Mouse (Mus musculus): ENCODE data around the gene Pak4. TPM values are rescaled to one million over a fixed set of nuclear protein-coding genes. Genes with fewer than 3 reads are reported as not detected.

The Pak4 gene
- total RNA-seq, 2 experiments from 2014 or later = 9.0 to 10.4 TPM

DNA sequence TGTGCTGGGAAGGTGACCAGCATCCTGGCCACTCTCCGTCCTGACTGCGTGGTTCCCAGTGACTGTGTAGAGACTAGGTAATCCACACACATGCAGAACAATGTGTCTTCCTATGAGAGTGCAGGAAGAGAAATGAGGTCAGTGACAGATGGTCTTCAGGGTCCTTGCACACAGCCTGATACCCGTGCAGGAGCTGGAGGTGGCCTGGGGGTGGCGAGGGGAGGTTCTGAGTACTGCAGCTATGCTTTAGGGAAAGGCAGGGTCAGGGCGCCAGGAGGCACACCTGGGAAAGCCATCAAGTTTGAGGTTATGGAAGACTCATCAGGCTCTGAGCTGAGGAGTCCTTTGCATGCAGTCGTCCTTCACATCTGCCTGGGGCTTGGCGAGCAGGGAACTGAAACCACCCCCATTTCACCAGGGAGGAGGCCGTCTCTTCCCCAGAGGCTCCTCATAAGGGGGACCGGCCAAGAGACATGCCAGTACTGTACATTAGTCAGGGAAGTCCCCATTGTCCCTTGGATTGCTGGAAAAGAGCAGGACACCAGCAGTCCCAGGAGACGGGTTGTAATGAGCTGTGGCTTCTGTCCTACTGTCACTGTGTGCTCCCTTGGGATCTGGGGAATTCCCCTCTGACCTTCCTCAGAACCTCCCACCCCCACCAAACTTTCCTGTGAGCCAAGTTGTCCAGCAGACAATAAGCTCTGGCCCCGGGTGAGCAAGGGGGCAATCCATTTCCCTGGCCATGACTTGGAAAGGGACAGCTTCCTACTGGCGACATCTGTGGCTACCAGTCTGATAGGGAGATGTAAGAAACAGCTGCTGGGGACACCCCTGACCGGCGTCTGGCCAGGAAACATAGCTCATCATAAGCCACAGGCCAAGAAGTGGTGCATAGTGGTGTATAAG is 4.5 kb downstream of the Pak4 start:
- no peak for DNase-seq (ENCODE audit: low spot score in 2 of 2)
- intact Hi-C loops (cut with DNase I) = no loop called here

GRCm38 (mm10) chr7:28591862-28592261 is 6.1 kb downstream of the Pak4 start:
- DNase-seq (ENCODE audit: low spot score in 2 of 2) = no peak
- intact Hi-C loops (cut with DNase I) = no loop called here

GRCm38 (mm10) chr7:28587644-28588043 is 10.3 kb downstream of the Pak4 start:
- no peak for DNase-seq (ENCODE audit: low spot score in 2 of 2)
- intact Hi-C loops (cut with DNase I) = no loop called here

DNA sequence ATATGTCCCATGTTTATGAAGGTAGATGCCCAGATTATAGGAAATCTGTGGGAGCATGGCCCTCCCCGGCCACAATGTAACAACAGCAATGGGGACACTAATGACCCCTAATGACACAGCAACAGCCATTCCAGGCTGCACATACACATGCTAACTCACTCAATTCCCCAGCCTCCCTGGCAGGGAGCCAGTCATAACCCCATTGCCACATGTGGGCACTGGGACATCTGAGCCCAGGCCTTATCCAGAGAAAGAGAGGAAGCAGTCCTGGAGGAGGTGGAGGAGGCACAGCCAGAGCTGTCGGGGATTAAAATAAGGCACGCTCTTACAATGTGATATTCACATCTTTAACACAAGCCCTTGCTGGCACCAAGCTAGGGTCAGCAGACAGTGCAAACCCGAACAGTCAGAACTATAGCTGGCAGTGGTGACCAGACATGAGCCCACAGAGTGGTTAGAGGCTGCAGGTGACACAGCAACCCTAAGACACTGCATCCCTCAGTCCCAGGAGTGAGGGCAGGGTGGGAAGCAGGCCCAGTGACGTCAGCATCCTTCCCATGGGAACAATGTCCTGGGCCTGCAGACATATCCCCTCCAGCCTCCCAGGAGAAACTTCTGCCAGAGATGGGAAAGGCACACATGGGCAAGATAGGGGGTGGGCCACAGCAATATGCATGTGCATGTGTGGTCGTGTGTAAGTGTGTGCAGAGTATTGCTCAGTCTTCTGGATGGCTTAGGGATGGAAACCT is 11.1 kb downstream of the Pak4 start:
- no peak for DNase-seq (ENCODE audit: low spot score in 2 of 2)
- intact Hi-C loops (cut with DNase I) = no loop called here

DNA sequence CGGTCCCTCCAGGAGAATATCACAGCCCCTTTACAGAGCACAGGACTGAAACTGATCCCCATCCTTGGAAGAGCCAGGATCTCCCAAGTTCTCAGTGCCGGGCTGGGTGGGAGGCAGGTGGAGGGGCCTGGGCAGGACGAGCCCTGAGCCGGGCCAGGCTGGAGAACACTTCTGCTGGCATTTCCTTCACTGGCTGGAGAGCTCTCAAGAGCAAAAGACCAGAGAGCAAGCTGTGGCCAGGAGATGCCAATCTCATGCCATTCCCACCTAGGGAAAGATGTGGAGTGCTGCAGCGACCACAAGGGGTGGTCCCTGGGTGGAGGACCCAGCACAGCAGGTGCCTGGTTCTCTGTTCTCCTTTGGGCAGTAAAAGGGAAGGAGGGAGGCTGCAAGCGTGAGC is 13.0 kb downstream of the Pak4 start:
- no peak for DNase-seq (ENCODE audit: low spot score in 2 of 2)
- intact Hi-C loops (cut with DNase I) = no loop called here

- intact Hi-C loops (cut with DNase I) = no loop called here
- DNase-seq (ENCODE audit: low spot score in 2 of 2) = no peak
These were observed 13.5 kb downstream of the Pak4 start for GRCm38 (mm10) chr7:28584468-28584867.

DNA sequence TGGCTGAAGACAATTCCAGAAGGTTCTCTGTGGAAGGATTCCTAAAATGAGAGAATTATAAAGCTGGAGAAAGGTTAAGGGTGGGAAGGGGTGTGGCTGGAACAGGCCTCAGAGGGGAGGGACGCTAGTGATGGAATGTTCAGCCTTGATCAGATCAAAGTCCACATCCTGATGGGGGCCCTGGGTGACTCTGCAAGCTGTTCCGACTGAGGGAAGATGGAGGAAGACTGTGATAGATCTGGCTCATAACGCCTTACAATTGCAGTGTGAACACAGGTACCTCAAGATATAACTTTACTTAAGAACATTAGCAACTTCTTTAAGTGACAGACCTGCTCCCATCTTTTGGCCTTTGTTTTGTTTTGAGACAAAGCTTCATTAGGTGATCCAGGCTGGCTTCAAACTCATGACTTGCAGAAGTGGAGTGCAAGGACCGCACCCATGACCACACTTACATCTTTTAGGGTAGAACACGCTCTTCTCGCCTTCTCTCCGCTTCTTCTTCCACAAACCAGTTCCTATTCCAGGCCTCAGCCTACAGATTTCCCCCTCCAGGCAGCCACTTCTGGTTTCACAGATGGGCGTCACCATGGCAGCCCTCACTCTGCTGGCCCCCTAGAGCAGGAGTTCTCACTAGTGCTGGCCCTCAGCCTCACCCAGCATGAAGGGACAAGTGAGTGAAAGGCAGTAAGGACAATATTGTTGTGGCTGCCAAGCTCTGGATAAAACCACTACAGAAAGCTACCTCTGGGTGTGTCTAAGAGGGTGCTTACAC is 14.2 kb downstream of the Pak4 start:
- peak in 1 of 2 experiments; percentile 49 for DNase-seq (ENCODE audit: low spot score in 2 of 2)
- intact Hi-C loops (cut with DNase I) = no loop called here

- intact Hi-C loops (cut with DNase I) = no loop called here
- DNase-seq (ENCODE audit: low spot score in 2 of 2) = no peak
These were observed 15.1 kb downstream of the Pak4 start for GRCm38 (mm10) chr7:28582841-28583240.

DNA sequence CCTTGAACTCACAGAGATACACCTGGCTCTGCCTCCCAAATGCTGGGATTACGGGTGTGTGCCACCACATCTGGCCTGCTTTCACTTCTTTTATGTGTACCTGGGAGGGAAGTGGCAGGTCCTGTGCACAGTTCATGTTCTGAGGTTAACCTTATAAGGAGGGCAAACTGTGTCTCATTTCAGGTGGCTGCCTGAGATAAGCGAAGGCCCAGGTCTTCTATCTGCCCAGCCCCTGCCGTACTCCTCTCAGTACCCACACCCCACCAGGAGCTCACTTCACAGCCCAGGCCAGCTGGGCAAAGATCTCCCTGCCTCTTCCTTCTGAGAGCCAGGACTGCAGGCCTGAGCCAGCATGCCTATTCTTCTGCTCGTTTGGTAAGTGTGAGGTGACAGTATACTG is 16.3 kb downstream of the Pak4 start:
- intact Hi-C loops (cut with DNase I) = no loop called here
- DNase-seq (ENCODE audit: low spot score in 2 of 2) = no peak

DNA sequence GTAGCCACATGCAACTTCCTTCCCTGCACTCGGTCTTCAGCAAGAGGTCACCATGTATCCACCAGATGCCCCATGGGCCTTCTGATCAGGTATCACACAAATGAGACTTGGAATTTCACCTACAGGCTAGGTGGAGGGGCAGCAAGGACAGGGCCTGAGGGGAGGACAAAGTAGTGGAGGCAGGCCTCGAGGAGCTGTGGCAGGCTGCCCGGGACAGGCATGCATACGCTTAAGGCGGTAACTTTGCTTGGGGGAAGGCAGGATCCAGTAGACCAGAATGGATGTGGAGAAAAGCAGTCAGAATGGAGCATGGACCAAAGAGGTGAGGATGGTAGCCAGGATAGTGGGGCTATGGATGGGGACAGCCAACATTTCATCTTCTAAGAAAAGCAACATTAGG is 18.2 kb downstream of the Pak4 start:
- DNase-seq (ENCODE audit: low spot score in 2 of 2) = no peak
- intact Hi-C loops (cut with DNase I) = no loop called here

DNA sequence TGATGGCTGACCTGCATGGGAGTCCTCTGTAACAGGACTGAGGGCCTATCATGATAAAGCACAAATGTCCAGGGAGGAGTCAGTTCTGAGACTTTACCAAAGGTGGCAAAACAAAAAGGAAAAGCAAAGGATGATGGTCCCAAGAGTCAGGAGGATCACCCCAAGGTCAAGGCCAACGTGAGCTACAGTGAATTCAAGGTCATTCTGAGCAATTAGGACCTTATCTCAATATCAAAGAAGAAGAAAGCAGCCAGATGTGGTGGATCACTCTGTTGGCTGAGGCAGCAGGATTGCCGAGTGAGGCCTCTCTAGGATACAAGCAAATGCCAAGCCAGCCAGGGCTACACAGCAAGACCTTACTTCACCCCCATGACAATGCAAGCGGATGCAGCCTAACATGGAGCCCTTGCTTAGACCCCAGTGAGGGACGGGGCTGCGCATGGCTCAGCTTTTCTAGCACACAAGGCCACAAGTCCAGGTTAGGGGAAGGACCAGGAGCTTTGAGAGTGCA is 19.4 kb downstream of the Pak4 start:
- DNase-seq (ENCODE audit: low spot score in 2 of 2) = no peak
- intact Hi-C loops (cut with DNase I) = no loop called here

- intact Hi-C loops (cut with DNase I) = no loop called here
- no peak for DNase-seq (ENCODE audit: low spot score in 2 of 2)
These were observed 20.0 kb downstream of the Pak4 start for GRCm38 (mm10) chr7:28577826-28578542.

- DNase-seq (ENCODE audit: low spot score in 2 of 2) = no peak
- intact Hi-C loops (cut with DNase I) = no loop called here
These were observed 21.6 kb downstream of the Pak4 start for GRCm38 (mm10) chr7:28576271-28576914.

DNA sequence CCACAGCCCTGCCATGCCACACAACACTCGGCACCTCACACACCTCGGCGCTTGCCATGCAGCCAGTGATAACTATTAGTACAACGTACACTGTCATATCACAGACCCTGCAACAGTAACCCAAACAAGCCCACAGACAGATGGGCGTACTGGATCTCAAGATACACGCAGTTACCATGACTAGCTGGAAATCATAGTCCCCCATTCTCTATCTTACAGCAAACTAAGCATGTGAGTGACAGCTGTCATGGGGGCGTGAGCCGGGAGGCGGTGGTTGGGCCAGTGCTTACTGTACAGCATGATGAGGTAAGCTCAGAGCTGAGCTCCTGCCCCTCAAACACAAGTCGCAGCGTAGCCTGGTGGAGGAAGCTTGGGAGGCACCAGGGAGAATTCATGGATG is 22.4 kb downstream of the Pak4 start:
- intact Hi-C loops (cut with DNase I) = no loop called here
- DNase-seq (ENCODE audit: low spot score in 2 of 2) = no peak

DNA sequence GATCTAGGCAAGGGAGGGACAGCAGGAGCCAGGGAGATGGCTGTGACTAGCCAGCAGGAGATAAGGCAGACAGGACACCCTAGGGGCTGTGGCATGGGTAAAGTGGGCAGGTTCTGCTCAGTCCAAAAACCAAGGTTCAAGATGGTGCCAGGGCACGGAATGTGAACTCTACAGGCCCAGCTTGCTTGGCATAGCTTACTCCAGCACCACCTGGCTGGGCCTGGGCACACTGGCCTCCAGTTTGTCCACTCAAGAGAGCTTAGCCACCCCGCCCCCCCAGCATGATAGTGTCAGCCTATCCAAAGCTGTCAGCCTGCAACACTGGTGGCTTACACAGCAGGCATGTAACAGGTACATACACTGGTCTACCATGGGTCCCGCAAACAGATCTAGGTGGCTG is 24.7 kb downstream of the Pak4 start:
- intact Hi-C loops (cut with DNase I) = no loop called here
- no peak for DNase-seq (ENCODE audit: low spot score in 2 of 2)

DNA sequence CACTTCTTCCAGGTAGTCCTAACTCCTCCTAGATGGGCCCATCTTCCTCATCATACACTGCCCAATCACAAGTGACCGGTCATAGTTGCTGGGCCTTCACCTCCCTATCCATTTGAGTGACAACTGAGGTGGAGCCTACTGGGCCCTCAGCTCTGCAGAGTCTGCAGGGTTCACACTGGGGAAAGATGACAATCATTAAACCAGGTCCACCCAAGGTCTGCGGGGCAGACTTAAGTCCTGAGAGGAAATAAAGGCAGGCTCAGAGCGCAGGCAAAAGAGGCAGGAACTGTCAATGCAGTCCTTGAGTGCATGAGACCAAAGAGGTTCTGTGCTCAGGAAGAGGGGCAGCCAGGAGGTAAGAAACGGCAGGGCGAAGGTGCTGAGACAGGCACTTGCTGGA is 25.3 kb downstream of the Pak4 start:
- no peak for DNase-seq (ENCODE audit: low spot score in 2 of 2)
- intact Hi-C loops (cut with DNase I) = no loop called here

DNA sequence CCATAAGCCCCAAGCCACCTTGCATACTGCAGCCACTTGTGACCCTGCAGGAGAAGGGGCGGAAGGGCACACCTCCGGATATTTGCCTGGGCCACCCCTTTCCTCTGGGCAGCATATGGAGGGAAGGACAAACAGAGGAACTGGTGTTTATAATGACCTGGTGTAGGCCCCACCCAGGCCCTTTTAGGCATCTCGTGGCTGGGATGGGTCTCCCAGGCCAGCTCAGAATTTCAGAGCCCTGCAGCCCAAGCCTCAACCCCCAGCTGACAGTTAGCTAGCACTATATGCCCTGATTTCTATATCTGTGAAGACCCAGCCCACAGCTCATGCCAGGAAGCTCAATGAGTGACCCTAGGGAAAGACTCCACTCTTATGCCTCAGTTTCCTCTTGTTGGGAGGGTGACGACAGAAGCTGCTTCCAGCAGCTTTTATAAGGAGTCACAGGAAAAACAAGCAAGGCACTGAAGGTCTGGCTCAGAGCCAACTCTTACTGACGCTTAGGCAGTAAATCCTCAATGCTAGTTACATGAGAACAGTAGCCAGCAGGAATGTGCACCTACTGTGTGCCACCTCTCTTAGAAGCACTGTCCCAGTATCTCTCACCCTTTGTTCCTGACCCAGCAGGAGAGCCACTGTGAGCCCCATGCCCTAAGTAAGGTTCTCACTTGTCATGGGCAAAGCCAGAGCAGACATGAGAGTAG is 26.9 kb downstream of the Pak4 start:
- intact Hi-C loops (cut with DNase I) = no loop called here

DNA sequence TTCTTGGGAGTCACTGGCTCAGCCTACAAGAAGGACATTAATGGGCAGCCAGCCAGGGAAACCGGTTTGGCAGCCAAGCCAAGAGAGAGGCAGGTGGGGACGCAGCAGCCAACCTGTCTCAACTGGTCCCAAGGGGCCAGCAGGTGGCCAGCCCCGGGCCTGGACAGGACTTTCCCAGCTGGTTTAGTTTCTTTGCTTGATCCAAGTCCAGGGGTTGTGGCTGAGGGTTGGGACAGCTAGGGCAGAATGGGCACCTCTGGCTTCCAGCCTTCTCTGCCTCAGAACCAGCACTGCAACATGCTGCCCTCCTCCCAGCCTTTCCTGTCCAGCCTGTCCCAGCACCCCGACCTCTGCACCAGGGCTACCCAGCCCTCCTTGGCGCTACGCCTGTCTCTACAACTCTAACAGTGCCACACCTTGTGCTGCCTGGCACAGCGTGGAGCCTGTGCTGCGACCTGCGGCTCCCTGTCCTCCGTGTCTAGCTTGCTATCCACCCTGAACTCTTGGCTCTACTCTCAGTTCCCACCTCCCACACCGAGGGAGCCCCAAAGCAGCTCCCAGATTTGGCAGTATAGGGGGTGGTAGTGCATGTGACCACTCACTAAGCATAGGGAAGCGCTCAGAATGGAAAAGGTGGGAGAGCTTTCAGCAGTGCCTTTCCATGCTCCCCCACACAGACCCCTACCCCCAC is 27.5 kb downstream of the Pak4 start:
- intact Hi-C loops (cut with DNase I) = no loop called here
- no peak for DNase-seq (ENCODE audit: low spot score in 2 of 2)

More for the DNA sequence above, 26.9 kb downstream of the Pak4 start:
- DNase-seq (ENCODE audit: low spot score in 2 of 2) = no peak
